Mouse (Mus musculus): ENCODE measurements around the gene Smim15. TPM values are rescaled to one million over a fixed set of nuclear protein-coding genes. Genes with fewer than 3 reads are reported as not detected.

Gene Smim15
- 102 TPM for polyA plus RNA-seq (2015; fragmentation: Illumina TruSeq; extraction: RNeasy Lipid Tissue Mini Kit (QIAGEN cat#74804); ENCODE audit: low read depth, low replicate concordance)

GRCm38 (mm10) chr13:108044222-108044941 lies at the start of gene Smim15:
Gene Smim15 (plus strand): TSS chr13:108044446.

Other genes with a start within 250 kb of the Smim15 start
- gene Ndufaf2, start 114.2 kb downstream of the Smim15 start, polyA plus RNA-seq (2015; fragmentation: Illumina TruSeq; extraction: RNeasy Lipid Tissue Mini Kit (QIAGEN cat#74804); ENCODE audit: low read depth, low replicate concordance), result 72.5 TPM
- gene Ercc8, start 114.3 kb downstream of the Smim15 start, polyA plus RNA-seq (2015; fragmentation: Illumina TruSeq; extraction: RNeasy Lipid Tissue Mini Kit (QIAGEN cat#74804); ENCODE audit: low read depth, low replicate concordance), result 13.6 TPM
- gene Elovl7, start 170.0 kb downstream of the Smim15 start, polyA plus RNA-seq (2015; fragmentation: Illumina TruSeq; extraction: RNeasy Lipid Tissue Mini Kit (QIAGEN cat#74804); ENCODE audit: low read depth, low replicate concordance), result 15.6 TPM